Mouse (Mus musculus): ENCODE results near the gene Hoxd4.

DNA sequence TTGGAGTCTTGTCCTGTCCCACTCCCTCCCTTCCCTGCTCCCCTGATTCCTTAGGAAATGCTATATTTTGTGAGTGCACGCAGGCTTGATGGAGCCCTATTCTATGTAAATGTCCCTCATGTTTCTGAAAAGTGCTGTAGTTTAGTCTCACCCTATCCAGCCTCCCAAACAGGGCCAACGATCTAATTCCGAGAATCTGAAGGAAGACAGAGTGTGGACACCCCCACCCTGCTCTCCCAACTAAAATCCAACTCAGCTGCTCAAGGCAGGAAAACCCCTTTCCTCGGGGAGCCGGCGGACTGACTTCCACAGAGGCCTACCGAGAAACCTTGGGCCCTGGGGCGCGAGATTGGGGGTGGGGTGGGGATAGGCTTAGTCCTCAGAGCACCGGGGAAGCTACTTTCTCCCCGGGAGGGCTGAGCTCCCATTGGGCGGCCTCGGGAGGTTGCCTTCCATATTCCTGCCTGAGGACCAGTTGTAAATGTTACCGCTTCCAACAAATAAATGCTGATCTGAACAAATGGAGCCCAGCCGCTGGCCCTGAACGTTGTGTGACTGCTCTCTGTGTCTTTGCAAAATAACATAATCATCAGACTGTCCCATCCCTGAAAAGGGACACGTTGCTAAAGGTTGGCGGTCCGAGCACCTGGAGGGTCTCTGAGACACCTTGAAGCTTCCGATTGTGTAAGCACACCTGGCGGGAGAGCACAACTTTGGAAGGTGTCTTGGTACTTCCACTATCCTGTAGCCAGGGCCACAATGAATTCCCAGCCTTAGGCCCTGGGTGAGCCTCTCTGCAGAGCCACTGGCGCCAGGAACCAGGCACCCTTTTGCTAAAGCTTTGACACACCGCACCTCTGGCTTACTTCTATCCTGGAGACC lies 11.8 kb upstream of the Hoxd4 start:
- TF ChIP-seq CTCF (IDR thresholded peaks at IDR 0.05; ENCODE audit: low read depth, low read length) = no peak
- TF ChIP-seq TAL1 (conservative IDR thresholded peaks at IDR 0.05; ENCODE audit: low read depth, low read length) = no peak
- no peak for TF ChIP-seq GATA1 (IDR thresholded peaks at IDR 0.05; ENCODE audit: borderline replicate concordance, low read length)
- no peak for TF ChIP-seq GATA2 (IDR thresholded peaks at IDR 0.05; ENCODE audit: borderline replicate concordance, low read depth, low read length)
- no peak for TF ChIP-seq POLR2AphosphoS5 (IDR thresholded peaks at IDR 0.05; ENCODE audit: insufficient replicate concordance, low read depth, low read length)
